Mouse (Mus musculus) neural tube, embryonic 11.5 days (tissue): ENCODE results near the gene Prr5. TPM values are rescaled to one million over a fixed set of nuclear protein-coding genes. Genes with fewer than 3 reads are reported as not detected.
A peak's percentile ranks its signal among the peaks of the same experiment; 100 is the strongest.
"Not testable (repeated sequence)": the region's sequence is repeated elsewhere in the genome, so short reads cannot be mapped to it uniquely, and the experiment has no call there.

Experiments
- ATAC-seq: fragments of 200-750 bp; cut with Nextera tagmentation; 2 replicates; pipeline ENCODE4 v1.8.0; 2017; ENCODE audit warnings: moderate number of reproducible peaks, mild to moderate bottlenecking, moderate TSS enrichment, moderate library complexity; ENCODE audit not compliant: insufficient read depth, low FRiP score, low TSS enrichment
- DNase-seq: peaks from one replicate; pipeline ENCODE4 v3.0.0-alpha.2; 2015; ENCODE audit warnings: low spot score
- H3K27ac ChIP-seq: fragments of 300-500 bp; sonication (generic); 2 replicates; pipeline ENCODE4 v1.5.1; 2014; ENCODE audit warnings: low read depth, mild to moderate bottlenecking, low read length
- H3K27me3 ChIP-seq: fragments of 300-500 bp; sonication (generic); 2 replicates; pipeline ENCODE4 v1.6.1; 2014; ENCODE audit warnings: mild to moderate bottlenecking, low read length, mixed read lengths; ENCODE audit not compliant: control insufficient read depth, insufficient read depth
- H3K36me3 ChIP-seq: fragments of 300-500 bp; sonication (generic); 2 replicates; pipeline ENCODE4 v1.6.1; 2014; ENCODE audit warnings: mild to moderate bottlenecking, low read length, moderate library complexity, mixed read lengths; ENCODE audit not compliant: control insufficient read depth, insufficient read depth
- H3K4me1 ChIP-seq: fragments of 300-500 bp; sonication (generic); 2 replicates; pipeline ENCODE4 v1.6.1; 2014; ENCODE audit warnings: low read length, mixed read lengths; ENCODE audit not compliant: control insufficient read depth, insufficient read depth
- H3K4me2 ChIP-seq: fragments of 300-500 bp; sonication (generic); 2 replicates; pipeline ENCODE4 v1.6.1; 2014; ENCODE audit warnings: low read depth, mild to moderate bottlenecking, moderate library complexity
- H3K4me3 ChIP-seq: fragments of 300-500 bp; sonication (generic); 2 replicates; pipeline ENCODE4 v1.5.1; 2014; ENCODE audit warnings: low read depth, low read length
- H3K9ac ChIP-seq: fragments of 300-500 bp; sonication (generic); 2 replicates; pipeline ENCODE4 v1.6.1; 2014; ENCODE audit warnings: mild to moderate bottlenecking, low read length
- H3K9me3 ChIP-seq: fragments of 300-500 bp; sonication (generic); 2 replicates; pipeline ENCODE4 v1.6.1; 2016; ENCODE audit warnings: low read length; ENCODE audit not compliant: control insufficient read depth
- WGBS: fragments of 180-500 bp; shearing (Covaris S2); extraction: QIAGEN DNeasy Blood & Tissue Kit; methylation state at CpG from one replicate; pipeline ENCODE4 v1.1.7; 2014; 5-methylcytosine and 5-hydroxymethylcytosine counted together
- polyA plus RNA-seq: library from polyadenylated mRNA; unstranded; fragments of >200 nt; fragmentation: Nextera tagmentation; extraction: Ambion mirVana; gene quantifications from 2 replicates; pipeline ENCODE4 v1.2.1, GENCODE M21; 2014

Gene Prr5
- polyA plus RNA-seq, 1 experiment from 2014 or later = 19.3 TPM

DNA sequence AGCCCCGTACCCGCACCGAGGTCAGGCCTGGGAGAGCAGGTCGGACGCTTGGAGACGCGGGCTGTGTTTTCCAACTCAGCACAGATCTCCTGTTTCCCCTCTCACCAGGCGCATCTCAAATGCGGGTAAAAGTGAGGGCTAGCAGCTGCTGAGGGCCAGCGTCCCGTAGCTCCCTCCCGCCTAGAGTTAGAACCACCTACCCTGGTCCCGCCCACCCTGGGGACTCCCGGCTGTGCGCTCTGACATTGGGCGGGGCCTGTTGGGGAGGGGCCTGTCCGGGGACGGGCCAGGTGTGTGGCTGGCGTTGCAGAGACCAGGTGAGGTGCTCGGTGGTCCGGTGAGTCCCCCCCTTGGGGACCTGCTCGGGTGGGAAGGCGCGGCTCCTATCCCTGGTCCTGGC, 50.4 kb downstream of the Prr5 start, which contains the start of gene Arhgap8:
TSS of gene Arhgap8 (plus strand) at position 262 of the 400 bp plus-strand sequence.
- H3K36me3 ChIP-seq = no peaks in the 10 kb centered on the region
- H3K27me3 ChIP-seq = peaks cover 26% of the 10 kb centered on the region
- no peak for ATAC-seq
- H3K4me2 ChIP-seq = peak within 1 kb of the TSS; percentile 33
- no peak within 1 kb of the TSS for H3K9ac ChIP-seq
- 2% methylated on average over 24 of the region's 24 CpGs for WGBS
- no peaks in the 10 kb centered on the region for H3K9me3 ChIP-seq
- H3K4me1 ChIP-seq = peaks cover 14% of the 10 kb centered on the region
- H3K27ac ChIP-seq = no peak within 1 kb of the TSS
- DNase-seq = no peak
- peak within 1 kb of the TSS; percentile 10; the same call in 1 of the 2 replicates for H3K4me3 ChIP-seq

DNA sequence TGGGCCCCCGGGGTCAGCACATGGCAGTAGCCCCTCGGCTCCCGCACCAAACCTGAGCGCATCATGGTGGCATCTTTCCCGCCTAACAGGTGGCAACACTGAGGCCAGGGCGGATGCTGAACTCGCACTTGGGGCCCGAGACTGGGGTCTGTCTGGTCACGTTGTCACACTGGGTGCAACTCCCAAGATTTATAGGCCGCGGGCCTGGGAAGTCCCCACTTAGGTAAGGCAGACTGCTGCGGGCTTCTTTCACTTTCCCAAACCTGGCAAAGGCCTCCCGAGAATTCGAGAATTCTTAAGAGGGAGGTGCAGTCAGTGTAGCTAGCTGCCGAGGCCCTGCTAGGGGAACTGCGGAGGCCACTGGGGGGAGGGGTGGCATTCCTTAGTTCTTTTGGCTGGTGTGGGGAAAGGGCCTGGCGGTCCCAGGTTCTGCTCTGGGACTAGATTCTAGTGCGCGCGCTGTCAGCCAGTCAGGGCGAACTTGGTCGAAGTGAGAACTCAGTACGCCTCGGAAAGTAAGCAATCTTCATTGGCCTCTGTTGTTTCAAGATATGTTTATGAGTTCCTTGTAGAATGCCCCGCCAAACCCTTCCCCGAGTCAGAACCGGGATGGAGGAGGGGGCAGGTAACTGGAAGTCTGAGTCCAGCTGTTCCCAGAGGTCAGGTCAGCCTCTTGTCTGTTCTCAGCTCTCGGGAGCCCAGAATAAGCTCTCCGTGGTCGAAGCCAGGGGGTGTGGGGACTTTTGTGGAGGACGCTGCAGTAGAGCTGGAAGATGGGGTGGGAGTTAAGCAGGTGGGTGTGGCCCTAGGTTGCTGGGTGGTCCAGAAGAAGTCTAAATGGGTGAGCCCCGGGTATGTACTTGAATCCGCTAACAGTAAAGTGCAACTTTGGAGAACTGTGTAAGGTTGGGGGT, 51.1 kb downstream of the Prr5 start:
- Histone ChIP-seq H3K4me2 (peak overlapping the region; percentile 33), H3K27me3 (peaks cover 26% of the 10 kb centered on the region), H3K9ac (no peak overlapping the region), H3K36me3 (no peaks in the 10 kb centered on the region), H3K27ac (no peak overlapping the region), H3K9me3 (no peaks in the 10 kb centered on the region), H3K4me3 (peak overlapping the region; percentile 10; the same call in 1 of the 2 replicates), H3K4me1 (peaks cover 14% of the 10 kb centered on the region)
- WGBS = 5% methylated on average over 33 of the region's 33 CpGs
- peak; percentile 56 for DNase-seq
- ATAC-seq = no peak

DNA sequence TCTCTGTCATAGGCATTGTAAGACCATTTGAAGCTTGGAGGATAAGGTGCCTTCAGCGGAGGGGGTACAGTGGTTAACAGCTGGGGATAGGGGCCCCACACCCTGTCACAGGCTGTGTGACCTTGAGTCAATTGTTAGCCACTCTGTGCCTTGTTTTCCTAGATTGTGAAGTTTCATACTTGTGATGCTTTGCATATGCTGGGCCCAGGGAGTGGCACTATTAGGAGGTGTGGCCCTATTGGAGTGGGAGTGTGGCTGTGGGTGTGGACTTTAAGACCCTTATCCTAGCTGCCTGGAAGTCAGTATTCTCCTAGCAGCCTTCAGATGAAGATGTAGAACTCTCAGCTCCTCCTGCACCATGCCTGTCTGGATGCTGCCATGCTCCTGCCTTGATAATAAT, 54.2 kb downstream of the Prr5 start:
- H3K9ac ChIP-seq, ATAC-seq, H3K4me2 ChIP-seq, H3K9me3 ChIP-seq, H3K36me3 ChIP-seq, H3K4me3 ChIP-seq, H3K27ac ChIP-seq, DNase-seq: not testable (repeated sequence)
- Histone ChIP-seq H3K27me3 (peaks cover 25% of the 10 kb centered on the region), H3K4me1 (peaks cover 14% of the 10 kb centered on the region)
- WGBS = 87% methylated on average over 1 of the region's 1 CpGs

DNA sequence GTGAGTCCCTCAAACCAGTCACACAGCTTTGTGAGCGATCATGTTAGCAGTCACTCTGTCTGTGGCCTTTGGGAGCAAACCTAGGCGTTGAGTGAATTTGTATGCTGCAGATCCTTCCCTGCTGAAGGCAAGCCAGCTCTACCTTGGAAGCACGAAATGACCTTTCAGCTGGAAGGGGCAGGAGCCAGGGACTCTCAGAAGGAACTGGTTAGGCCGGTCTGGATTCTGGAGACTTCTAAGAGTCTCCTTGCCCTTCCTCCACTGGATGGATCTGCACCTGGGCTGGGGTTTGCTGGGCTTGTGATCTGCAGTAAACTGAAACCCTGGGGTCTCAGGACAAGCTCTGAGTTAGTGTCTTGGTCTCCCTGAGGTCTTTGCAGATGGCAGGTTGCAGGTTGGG, 54.8 kb downstream of the Prr5 start:
- H3K4me2 ChIP-seq = no peak overlapping the region
- no peak overlapping the region for H3K4me3 ChIP-seq
- H3K4me1 ChIP-seq = peaks cover 14% of the 10 kb centered on the region
- no peaks in the 10 kb centered on the region for H3K9me3 ChIP-seq
- DNase-seq = no peak
- H3K9ac ChIP-seq = no peak overlapping the region
- no peak for ATAC-seq
- H3K36me3 ChIP-seq = no peaks in the 10 kb centered on the region
- H3K27me3 ChIP-seq = peaks cover 19% of the 10 kb centered on the region
- H3K27ac ChIP-seq = no peak overlapping the region
- 72% methylated on average over 4 of the region's 4 CpGs for WGBS

DNA sequence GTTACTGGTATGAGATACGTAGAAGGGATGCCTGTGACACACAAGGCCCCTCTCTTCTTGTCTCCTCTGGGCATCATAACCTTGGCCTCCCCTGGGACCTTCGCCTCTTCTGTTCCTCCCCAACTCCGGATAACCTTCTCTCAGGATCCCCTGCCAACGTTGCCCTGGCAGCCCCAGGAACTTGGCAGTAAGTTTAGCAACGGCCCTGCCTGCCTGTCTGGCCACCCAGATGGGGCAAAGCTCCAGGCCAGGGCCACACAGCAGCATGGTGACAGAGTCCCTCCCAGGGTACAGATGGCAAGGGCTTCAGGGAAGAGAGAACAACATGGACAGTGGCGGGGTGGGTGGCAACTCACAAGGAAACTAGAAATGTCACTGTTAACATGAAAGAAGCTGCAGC, 60.3 kb downstream of the Prr5 start:
- H3K4me3 ChIP-seq = no peak overlapping the region
- no peaks in the 10 kb centered on the region for H3K9me3 ChIP-seq
- H3K4me2 ChIP-seq = no peak overlapping the region
- 75% methylated on average over 6 of the region's 6 CpGs for WGBS
- ATAC-seq (no peak), DNase-seq (no peak)
- no peaks in the 10 kb centered on the region for H3K36me3 ChIP-seq
- no peaks in the 10 kb centered on the region for H3K27me3 ChIP-seq
- no peak overlapping the region for H3K9ac ChIP-seq
- no peak overlapping the region for H3K27ac ChIP-seq
- peaks cover 4% of the 10 kb centered on the region; the same call in 1 of the 2 replicates for H3K4me1 ChIP-seq

DNA sequence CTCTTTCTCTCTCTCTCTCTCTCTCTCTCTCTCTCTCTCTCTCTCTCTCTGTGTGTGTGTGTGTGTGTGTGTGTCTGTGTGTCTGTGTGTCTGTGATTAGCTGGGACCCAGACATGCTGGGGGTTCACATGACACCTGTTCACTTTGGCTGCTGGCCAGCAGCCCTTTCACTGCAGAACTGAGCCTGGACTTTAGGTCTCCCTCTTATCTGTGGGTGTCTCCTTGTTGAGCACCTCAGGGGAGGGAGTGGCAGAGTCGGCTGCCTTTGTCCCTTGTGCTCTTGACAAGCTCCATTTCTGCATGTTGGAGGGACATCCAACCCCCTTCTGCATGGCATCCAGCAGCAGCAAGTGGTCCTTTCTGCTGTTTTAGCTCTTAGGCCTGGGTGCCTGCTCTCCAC, 61.5 kb downstream of the Prr5 start:
- H3K4me2 ChIP-seq = no peak overlapping the region
- no peaks in the 10 kb centered on the region for H3K36me3 ChIP-seq
- ATAC-seq = no peak
- H3K27ac ChIP-seq = 0 out of 2 replicates have a peak overlapping the region, but pooled peaks have one; percentile 86
- H3K9me3 ChIP-seq = no peaks in the 10 kb centered on the region
- no peak for DNase-seq
- H3K4me3 ChIP-seq = no peak overlapping the region
- peaks cover 4% of the 10 kb centered on the region; the same call in 1 of the 2 replicates for H3K4me1 ChIP-seq
- H3K27me3 ChIP-seq = no peaks in the 10 kb centered on the region
- 78% methylated on average over 1 of the region's 1 CpGs for WGBS
- no peak overlapping the region for H3K9ac ChIP-seq

DNA sequence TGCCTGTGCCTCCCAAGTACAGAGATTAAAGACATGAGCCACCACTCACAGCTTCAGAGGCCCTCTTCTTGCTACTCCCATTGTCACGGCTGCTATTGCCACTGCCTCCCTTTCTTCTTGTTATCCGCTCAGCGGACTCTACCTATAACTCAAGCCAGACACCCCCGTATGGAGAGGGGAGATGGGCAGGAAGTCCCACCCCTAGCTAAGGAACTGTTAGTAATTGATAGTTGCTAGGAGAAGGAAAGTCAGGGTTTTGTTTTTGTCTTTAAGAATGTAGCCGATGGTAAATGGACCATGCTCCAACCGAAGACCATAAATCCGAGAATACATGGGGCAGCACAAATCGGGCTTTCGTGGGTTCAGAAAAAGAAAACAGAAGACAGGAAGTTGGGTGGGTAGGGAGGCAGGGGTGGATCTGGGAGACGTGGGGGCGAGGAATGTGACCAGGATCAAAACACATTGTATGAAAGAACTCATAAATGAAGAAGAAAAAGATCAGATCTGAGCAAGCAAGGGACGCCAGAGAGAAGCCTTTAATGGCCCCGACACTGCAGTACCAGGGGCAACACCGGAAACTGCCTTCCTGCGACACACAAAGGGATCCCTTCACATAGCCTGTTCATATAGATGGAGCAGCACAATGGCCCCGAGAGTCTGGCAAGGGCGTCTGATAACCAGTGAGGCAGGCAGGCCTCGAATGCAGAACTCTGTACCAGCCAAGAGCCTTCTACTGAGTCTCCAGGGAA, 62.4 kb downstream of the Prr5 start:
- 25% methylated on average over 18 of the region's 18 CpGs for WGBS
- Histone ChIP-seq H3K36me3 (no peaks in the 10 kb centered on the region), H3K27ac (peak overlapping the region; percentile 86), H3K4me1 (peaks cover 4% of the 10 kb centered on the region; the same call in 1 of the 2 replicates), H3K27me3 (no peaks in the 10 kb centered on the region), H3K9ac (peak overlapping the region; percentile 15), H3K9me3 (no peaks in the 10 kb centered on the region), H3K4me2 (peak overlapping the region; percentile 3; the same call in 1 of the 2 replicates), H3K4me3 (no peak overlapping the region)
- peak; percentile 78 for ATAC-seq
- peak; percentile 68 for DNase-seq

DNA sequence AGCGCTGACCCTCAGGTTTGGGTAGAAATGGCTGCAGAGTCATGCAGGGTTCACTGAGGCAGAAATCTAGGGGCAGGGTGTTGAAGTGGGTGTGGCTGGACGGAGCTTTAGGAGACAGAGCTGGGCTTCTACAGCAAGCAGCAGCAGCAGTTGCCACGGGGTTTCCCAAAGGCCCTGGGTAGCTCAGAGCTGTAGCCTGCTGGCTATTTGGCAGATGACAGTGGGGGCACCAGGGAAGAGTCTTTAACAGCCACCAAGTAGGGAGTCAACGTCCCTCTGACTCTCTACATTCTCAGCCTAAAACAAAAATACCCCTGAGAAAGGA, 63.0 kb downstream of the Prr5 start:
- DNase-seq (no peak), ATAC-seq (peak; percentile 46)
- 33% methylated on average over 4 of the region's 4 CpGs for WGBS
- peak overlapping the region; percentile 15 for H3K9ac ChIP-seq
- H3K4me3 ChIP-seq = no peak overlapping the region
- H3K4me1 ChIP-seq = peaks cover 4% of the 10 kb centered on the region; the same call in 1 of the 2 replicates
- peak overlapping the region; percentile 86 for H3K27ac ChIP-seq
- peak overlapping the region; percentile 3; the same call in 1 of the 2 replicates for H3K4me2 ChIP-seq
- no peaks in the 10 kb centered on the region for H3K9me3 ChIP-seq
- no peaks in the 10 kb centered on the region for H3K27me3 ChIP-seq
- H3K36me3 ChIP-seq = no peaks in the 10 kb centered on the region
